Mouse (Mus musculus): Measurements from ENCODE around the gene Traf3ip3.

Traf3ip3 gene

DNA sequence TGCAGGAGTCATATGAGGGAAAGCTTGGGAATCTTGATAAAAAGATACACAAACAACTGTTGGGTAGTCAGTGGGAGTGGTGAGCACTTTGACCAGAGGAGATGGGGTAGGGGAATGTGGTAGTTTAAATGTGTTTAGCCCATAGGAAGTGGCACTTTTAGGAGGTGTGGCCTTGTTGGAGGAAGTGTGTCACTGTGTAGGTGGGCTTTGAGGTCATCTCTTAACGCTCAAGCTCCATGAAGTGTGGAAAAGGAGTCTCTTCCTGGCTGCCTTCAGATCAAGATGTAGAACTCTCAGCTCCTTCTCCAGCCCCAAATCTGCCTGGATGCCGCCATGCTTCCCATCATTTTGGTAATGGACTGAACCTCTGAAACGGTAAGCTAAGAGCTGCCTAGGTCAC, 6.0 kb upstream of the Traf3ip3 start, which contains the start of gene Lamb3:
TSS of gene Lamb3 (plus strand) at position 197 of the 400 bp plus-strand sequence.
- no peak for DNase-seq (ENCODE audit: low spot score)

DNA sequence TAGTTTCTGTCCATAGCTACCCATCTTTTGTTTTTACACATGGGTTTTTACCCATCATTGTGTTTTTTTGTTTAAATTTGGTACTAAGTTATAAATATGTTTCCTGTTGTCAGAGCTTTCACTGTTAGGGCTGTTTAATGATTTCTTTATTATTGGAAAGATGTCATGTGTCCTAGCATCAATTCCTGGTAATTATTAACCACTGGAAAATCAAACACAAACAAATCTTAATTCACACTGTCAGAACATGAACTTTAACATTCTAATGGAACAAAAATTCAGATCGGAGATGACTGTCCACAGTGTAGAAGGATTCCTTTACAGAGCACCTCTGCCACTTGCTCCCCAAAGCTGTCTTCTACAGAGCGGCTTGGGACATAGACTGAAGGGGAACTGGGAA, 3.9 kb upstream of the Traf3ip3 start:
- no peak for DNase-seq (ENCODE audit: low spot score)

DNA sequence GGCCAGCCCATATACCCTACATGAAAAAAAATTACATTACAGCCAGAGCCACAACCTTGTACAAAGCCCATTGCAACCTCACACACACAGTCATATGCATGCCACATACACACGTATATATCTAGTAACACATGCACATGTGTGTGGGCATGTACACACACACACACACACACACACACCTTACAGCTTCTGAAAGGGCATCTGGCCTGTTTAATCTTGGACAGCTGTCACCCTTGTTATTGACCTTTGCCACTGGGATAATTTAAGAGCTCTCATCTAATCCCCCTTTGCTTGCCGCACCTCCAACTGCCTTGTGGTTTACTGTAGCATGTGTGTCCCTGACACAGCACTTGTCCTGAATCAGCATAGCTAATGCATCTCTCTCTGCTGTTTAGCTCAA, 2.3 kb upstream of the Traf3ip3 start:
- DNase-seq (ENCODE audit: low spot score), result no peak

DNA sequence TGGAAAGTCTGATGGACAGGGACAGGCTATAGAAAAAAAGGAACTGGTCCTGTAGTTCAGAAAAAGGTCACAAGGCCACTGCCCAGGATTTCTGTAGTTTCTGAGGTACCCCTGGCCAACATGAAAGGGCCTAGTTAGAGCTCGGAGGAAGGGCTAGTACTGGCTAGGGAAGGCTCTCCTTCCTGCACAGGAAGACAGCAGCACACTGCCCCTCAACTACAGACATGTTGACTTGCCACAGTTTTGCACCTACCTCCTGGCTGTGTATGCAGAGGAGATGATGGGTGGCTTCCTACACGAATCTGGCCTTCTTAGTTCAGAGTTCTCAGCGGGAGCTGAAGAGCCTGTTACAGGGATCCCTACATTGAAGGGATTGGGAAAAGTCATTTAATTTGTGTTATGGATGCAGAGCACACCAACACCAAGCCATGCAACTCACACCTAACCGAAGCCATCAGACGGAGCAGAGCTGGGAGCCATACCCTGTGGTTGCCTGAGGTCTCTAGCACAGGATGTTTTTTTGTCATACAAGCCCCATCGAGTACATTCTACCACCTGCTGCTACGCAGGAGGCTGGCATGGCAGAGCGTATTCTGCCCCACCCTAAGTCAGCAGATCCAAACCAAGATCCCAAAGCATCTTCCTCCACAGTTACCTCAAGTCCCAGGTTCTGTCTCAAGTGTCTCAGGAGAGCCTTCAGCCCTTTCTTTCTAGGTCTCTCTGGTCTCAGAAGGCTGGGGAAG, 692 bp downstream of the Traf3ip3 start:
- no peak for DNase-seq (ENCODE audit: low spot score)

DNA sequence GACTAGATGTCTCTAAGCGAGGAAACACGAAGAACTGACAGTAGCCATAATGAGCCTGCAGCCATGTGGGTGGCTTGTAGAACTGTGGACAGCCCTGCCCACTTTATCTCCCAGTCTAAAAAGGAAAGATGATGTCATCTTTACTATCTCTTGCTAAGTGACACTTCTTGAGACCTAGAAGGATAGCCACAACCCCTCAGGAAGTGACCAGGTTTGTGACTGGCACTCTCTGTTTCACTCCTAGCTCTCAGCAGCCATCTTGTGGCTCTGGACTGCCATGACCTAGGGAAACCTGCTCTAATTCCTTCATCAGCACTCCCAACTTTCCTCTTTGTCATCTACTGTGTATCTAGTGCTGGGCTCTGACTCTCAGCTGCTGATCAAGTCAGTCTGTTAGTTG, 3.2 kb downstream of the Traf3ip3 start:
- peak; percentile 51 for DNase-seq (ENCODE audit: low spot score)

DNA sequence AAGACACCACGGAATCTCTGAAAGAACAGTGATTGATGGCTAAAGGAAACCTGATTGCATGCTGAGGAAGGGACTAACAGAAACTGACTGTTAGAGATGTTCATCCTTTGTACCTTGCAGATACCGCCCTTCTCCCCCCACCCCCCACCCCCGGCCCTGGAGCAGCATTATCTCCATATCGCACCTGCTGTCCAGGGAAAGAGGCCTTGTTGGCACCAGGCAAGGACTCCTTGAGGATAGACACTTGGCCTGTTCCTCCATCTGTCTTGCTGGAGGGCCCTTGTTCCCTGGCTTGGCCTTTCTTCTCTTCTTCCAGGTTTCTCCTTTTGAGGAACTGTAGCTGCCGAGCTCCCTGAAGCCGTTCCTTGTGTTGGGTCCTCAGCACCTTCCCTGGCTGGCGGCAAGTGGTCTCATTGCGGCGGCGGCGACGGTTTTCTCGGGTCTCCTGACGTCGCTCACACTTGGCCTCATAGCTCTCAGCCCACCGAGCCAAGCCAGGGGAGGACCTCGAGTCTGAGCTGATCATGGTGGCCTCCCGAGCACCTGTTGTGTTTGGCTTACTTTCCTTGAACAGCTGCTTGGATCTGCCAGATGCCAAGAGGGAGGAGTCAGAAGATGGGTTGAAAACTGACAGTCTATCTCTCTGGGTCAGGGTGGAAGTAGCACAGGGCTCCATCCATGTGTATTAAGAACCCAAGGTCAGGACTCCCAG, 3.9 kb downstream of the Traf3ip3 start:
- DNase-seq (ENCODE audit: low spot score), result no peak

DNA sequence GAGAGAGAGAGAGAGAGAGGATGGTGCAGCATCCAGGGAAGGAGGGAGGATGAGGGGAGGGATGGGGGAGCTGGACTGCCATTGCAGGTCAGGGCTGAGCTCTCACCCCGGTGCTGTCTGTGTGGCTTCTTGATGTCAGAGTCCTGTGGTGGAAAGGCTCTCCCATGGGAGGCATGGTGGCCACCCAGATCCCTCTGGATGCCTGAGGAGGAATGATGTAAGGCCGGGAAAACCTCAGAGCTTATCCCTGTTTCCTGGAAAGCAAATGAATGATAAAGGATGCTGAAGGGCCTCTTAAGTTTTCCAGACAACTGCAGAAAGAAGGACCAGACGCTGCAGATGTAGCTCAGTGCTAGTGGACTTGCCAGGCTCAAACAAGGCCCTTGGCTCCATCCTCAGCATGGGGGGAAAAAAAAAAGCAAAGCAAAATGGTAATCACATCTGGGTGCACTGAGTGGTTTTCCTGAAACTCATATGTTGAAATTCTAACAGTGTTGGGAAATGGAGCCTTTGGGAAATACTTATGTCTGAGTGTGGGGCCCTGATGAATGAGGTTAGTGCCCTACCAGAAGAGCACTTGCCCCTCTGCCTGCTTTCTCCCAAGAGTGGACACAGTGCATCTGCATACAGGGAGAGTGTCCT, 6.2 kb downstream of the Traf3ip3 start:
- DNase-seq (ENCODE audit: low spot score), result peak; percentile 79

DNA sequence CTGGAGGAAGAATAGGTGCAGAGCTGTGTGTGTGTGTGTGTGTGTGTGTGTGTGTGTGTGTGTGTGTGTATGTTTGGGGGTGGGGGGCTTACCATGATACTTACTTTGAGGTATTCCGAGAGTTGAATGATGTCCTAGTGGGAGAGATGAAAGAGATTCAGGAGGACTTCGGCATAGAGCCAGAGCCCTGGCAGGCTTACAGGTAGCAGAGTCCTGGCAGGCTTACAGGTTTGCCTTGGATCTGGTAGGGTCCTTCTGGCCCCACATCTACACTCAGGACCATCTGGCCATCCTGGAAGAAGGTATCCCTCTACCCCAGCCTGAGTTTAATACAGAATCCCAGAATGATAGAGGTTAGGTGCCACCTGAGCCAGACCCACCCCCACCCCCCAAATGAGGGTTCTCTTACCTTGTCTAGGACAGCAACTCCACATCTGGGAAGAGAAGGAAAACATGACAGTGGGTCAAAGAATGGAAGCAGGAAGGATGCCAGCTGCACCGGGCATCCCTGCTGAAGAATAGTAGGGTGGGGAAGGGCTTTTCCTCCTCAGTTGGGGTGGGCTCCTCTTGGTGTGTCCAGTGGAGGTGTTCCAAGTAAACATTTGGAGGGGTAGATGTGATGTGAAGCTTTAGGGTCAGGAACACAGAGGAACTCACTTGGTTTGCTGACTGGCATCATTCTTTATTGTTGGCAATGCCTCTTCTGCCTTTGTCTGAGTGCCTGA, 6.9 kb downstream of the Traf3ip3 start:
- DNase-seq (ENCODE audit: low spot score), result no peak

DNA sequence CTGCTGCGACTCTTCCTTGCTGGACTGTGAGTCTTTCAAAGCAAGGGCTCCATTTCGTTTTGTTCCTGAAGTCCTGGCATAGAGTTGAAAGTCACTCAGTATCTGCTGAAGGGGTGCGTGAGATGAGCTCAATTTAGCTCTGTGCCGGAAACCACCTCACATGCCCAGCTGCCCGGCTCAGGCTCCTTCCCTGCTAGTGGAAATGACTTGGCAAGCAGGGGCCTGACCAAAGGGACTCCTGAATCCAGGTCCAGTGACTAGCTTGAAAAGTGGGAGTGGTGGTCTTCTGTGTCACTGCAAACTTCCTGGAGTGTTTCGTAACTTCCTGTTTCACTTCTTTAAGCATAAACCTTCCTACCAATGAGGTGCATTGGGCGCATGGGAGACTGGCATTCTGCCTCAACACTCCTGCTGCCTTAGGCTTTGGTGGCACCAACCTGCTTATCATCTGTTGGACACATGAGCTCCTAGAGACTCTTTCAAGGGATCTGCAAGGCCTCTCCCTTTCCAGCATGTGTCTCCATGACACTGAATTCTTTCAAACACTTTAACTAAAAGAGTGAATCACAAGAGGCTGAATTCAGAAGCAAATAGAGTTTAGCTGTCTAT, 9.7 kb downstream of the Traf3ip3 start:
- no peak for DNase-seq (ENCODE audit: low spot score)

DNA sequence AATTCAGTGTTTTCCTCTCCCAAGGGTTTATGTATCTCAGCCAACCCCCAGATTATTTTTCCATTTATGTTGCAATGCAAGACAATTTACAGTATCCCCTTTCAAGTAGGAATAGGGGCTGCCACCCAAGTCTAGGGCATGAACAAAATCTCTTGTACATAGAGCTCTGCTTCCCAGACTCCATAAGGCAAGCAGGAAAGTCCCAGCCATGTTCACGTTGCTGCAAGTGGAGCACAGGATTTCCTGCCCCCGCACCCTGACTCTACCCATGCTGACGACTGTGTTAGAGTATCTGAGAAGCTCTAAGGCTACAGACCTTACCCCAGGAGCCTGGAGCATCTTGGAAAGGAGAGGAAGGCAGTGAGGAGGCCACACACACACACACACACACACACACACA, 11.7 kb downstream of the Traf3ip3 start:
- no peak for DNase-seq (ENCODE audit: low spot score)

DNA sequence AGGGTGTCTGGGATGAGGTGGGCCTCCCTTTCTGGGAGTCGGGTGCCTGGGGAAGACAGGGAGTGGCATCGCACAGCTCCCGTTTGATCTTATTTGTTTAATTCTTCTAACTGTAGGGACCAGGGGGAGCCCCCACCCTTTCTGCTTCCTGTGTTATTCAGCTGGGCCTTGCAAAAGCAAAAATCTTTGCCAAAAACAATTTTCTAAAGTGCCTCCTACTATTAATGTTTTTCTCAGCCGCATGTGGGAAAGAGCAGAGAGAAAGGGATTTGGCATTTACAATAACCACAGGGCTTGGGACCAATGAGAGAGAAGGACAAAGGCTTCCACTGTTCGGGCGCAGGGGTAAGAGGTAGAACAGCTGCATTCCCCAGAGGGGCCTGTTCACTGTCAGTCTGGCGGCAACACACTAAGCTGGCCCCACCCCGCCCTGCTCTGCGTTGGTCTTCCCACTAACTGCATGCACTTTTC, 12.3 kb downstream of the Traf3ip3 start:
- DNase-seq (ENCODE audit: low spot score), result peak; percentile 84

DNA sequence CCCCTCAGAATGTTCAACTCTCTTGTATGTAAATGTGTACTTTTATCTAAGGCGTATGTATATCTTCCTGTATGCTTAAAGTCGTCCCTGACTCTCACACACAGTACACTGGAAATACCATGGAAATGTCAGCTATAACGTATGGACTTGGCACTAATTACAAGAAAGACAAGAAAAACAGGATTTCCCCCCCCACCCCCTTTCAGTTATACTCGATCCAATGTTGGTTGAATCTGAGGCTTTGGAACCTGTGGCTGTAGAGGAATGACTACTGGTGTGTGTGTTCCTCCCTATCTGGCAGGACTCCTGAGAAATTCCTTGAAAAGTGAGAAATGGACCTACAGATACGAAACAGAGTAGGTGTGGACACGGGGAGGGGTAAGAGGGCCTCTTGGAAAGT, 13.2 kb downstream of the Traf3ip3 start:
- DNase-seq (ENCODE audit: low spot score), result no peak

DNA sequence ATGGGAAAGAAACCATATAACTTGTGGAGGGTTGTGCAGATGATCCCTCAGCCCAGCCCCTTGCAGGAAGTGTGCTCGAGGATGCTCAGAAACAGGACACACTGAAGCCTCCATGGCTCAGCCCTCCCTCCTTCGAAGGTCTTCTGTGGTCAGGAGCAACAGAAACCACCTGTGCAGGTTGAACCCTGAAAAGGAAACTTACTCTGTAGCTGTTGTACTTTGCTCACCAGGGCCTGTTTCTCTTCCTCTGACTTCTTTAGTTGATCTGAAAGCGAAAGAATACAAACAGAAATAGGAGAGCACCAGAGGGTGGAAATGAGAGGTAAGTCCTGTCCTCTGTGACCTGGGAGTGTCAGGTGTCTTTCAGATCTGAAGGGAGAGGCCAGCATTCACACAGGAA, 20.4 kb downstream of the Traf3ip3 start:
- no peak for DNase-seq (ENCODE audit: low spot score)

DNA sequence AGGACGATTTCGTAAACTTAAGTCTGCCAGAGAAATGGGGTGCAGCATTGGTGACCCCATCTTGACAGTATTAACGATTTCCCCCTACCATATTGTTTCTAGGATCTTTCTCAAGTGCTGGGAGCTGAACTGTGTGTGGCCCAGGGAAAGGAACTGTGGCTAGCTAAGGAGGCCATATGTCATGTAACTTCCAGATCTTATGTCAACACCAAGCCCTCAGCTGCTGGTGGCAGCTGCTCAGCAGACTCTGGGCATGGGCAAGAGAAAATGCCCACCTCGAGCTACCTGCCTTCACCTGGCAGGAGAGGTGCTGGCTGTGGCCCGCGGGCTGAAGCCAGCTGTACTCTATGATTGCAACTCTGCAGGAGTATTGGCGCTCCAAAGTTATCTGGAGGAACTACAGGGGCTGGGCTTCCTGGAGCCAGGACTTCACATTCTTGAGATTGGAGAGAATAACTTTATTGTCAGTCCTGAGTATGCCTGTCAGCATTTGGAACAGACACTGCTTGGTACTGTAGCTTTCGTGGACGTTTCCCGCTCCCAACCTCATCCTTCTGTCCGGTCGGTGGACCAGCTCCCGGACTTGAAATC, 27.3 kb downstream of the Traf3ip3 start:
- no peak for DNase-seq (ENCODE audit: low spot score)

DNA sequence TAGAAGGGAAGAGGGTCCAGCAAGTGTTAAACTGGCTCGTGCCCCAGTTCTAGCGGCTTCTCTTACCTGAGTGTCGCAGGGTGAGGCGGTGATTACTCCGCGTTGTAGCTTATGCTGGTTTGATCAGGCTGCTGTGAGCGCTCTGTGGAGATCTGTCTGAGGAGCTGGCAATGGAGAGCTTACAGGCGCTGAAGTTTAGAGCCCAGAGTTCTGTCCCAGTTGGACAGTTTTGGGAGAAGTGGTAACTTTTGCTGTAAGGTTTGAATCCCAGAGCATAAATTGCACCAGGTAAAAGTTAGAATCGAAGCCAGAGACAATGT, 27.7 kb downstream of the Traf3ip3 start:
- no peak for DNase-seq (ENCODE audit: low spot score)

DNA sequence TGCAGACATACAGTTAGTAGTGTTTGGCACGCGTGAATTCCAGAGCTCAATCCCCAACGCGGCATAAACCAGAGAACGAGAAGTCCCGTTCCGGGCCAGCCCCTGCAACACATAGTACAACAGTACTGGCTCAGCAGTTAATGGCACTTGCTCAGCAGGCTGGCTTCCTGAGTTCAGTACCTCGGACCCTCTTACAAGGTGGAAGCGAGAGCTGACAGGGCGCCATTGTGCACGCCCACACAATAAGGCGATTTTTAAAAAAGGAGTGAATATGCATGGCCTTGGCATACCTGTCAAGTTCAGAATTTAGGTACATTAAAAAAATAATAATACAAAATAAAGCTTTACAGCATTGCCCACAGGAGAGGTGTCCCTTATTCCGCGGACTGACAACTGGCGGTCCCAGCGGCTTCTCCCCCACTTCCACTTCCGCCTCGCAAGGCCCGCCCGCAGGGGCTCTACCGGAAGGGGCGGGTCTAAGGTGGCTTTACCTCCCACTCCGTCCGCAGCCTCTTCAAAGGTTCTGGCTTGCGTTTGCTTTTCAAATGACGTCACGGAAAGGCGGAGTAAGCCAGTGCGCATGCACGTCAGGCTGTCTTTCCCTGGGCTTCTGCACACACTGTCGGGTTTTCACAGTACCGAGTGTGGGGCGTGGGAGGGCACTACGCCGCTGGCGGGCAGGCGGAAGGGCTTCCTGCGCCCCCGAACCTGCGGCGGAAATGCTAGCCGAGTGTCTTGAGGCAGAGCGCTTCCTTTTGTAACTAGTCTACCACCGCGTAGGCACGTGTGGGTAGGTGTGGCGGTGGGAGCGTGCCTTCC, 28.3 kb downstream of the Traf3ip3 start:
- peak; percentile 99 for DNase-seq (ENCODE audit: low spot score)

DNA sequence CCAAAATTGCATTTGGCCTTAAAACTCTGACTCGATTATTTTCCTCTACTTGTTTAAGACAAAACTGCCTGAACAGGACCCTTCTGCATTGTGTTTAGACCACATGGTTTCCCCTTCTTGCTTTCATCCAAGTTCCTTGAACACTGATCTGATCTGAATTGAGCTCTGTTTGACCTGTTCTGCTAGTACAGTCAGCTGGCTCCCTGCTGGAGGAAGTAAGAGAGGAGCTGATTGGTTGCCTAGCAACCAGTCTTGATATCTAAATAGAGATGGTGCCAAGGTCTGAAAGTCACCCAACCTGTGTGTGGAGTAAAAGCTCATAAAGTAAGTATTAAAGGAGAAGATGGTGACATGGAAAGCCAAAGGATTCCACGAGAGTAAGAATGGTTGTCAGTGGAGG, 31.6 kb downstream of the Traf3ip3 start:
- peak; percentile 82 for DNase-seq (ENCODE audit: low spot score)

DNA sequence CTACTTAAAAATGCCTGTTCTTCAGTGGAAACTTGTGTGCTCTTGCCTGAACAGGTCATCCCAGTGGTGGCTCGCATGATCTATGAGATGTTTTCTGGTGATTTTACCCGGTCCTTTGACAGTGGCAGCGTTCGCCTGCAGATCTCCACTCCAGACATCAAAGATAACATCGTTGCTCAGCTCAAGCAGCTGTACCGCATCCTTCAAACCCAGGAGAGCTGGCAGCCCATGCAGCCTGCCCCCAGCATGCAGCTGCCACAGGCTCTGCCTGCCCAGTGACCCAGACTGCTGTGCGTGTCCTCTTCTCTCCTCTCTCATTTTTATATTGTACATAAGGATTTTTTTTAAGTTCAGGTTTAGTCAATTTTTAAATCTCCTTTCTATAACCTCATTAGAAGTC, 32.3 kb downstream of the Traf3ip3 start:
- peak; percentile 65 for DNase-seq (ENCODE audit: low spot score)

DNA sequence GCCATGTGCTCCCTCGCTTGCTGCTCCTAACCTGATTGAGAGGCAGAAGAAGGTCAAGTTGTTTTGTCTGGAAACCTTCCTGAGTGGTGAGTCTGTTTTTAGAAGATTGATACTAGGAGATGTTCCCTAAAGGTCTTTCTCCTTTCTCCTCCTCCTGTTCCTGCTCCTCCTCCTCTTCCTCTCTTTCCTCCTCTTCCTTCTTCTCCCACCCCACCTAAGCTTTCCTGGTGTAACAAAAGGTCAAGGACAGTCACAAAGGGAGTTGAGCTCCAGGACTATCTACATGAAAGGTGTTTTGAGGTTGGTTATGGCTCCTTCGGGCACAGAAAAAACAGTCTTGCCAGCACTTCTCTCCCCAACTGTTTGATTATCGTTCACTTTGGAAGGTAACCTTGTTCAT, 33.8 kb downstream of the Traf3ip3 start, which contains the start of gene A130010J15Rik:
TSS of gene A130010J15Rik (plus strand) at position 301 of the 400 bp plus-strand sequence.
- no peak for DNase-seq (ENCODE audit: low spot score)

DNA sequence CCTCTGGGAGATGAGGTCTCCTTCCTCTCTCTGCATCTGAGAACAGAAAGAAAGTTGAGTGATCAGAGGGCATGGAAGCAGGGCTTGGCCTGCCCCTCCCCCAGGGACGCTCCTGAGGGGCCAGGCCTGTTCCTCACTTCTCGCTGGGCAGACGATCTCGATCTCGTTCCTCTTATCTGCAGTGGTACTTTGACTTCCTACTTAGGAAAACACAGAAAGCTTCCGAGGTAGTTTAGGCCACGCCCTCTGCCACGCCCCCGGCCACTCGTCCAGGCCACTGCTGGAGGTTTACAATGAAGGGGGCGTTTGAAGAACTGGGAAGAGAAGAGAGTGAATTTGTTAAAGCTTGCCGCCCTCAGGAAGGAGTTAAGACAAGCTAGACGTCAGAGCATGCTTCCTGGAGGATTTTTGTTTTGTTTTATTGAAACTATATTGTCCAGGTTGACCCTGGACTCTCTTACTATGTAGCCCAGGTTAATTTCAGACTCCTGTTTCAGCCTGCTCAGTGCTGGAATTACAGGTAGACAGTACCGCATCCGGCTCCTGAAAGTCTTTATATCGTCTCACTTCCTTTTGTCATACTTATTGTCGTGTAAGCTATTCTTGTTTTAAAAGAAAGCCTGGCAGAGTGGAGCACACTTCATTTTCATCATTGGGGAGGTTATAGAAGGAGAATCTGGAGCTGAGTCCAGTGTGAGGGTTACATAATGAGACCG, 41.0 kb downstream of the Traf3ip3 start:
- DNase-seq (ENCODE audit: low spot score), result peak; percentile 49

Data from MN1 (cell line).